Mouse (Mus musculus) ZHBTc4 (cell line): ENCODE measurements around the gene Ulk4.
A peak's percentile ranks its signal among the peaks of the same experiment; 100 is the strongest.

Source experiments
- DNase-seq: peaks from one replicate; pipeline ENCODE4 v3.0.0-alpha.2; 2011; ENCODE audit warnings: low read depth, low spot score

The Ulk4 gene

GRCm38 (mm10) chr9:121107643-121108042 lies 169.4 kb downstream of the Ulk4 start:
- no peak for DNase-seq

GRCm38 (mm10) chr9:121107101-121107500 lies 169.9 kb downstream of the Ulk4 start:
- DNase-seq, result no peak

- no peak for DNase-seq
These were observed 175.5 kb downstream of the Ulk4 start for GRCm38 (mm10) chr9:121101516-121101915.

- no peak for DNase-seq
These were observed 177.5 kb downstream of the Ulk4 start for GRCm38 (mm10) chr9:121099453-121099852.

GRCm38 (mm10) chr9:121093760-121094159 lies 183.2 kb downstream of the Ulk4 start:
- no peak for DNase-seq

GRCm38 (mm10) chr9:121092568-121092967 lies 184.4 kb downstream of the Ulk4 start:
- peak; percentile 28 for DNase-seq

- no peak for DNase-seq
These were observed 185.8 kb downstream of the Ulk4 start for GRCm38 (mm10) chr9:121091016-121091735.

GRCm38 (mm10) chr9:121087661-121088060 lies 189.3 kb downstream of the Ulk4 start:
- DNase-seq, result no peak

- no peak for DNase-seq
These were observed 192.8 kb downstream of the Ulk4 start for GRCm38 (mm10) chr9:121084191-121084590.

- no peak for DNase-seq
These were observed 196.2 kb downstream of the Ulk4 start for GRCm38 (mm10) chr9:121080834-121081233.

- DNase-seq, result no peak
These were observed 196.6 kb downstream of the Ulk4 start for GRCm38 (mm10) chr9:121080413-121080812.

GRCm38 (mm10) chr9:121079388-121080088 lies 197.5 kb downstream of the Ulk4 start:
- DNase-seq, result no peak

GRCm38 (mm10) chr9:121076291-121076690 lies 200.7 kb downstream of the Ulk4 start:
- DNase-seq, result no peak

GRCm38 (mm10) chr9:121075246-121075645 lies 201.8 kb downstream of the Ulk4 start:
- DNase-seq, result no peak

GRCm38 (mm10) chr9:121074726-121075125 lies 202.3 kb downstream of the Ulk4 start:
- DNase-seq, result no peak

GRCm38 (mm10) chr9:121072127-121072757 lies 204.8 kb downstream of the Ulk4 start:
- no peak for DNase-seq

- no peak for DNase-seq
These were observed 205.4 kb downstream of the Ulk4 start for GRCm38 (mm10) chr9:121071461-121072126.

- DNase-seq, result no peak
These were observed 205.9 kb downstream of the Ulk4 start for GRCm38 (mm10) chr9:121071050-121071449.

GRCm38 (mm10) chr9:121068115-121068514 lies 208.9 kb downstream of the Ulk4 start:
- DNase-seq, result no peak

GRCm38 (mm10) chr9:121067043-121067442 lies 210.0 kb downstream of the Ulk4 start:
- DNase-seq, result no peak

- DNase-seq, result no peak
These were observed 211.5 kb downstream of the Ulk4 start for GRCm38 (mm10) chr9:121065383-121065978.
